Mouse (Mus musculus): Measurements from ENCODE around the gene Psma3. TPM values are rescaled to one million over a fixed set of nuclear protein-coding genes. Genes with fewer than 3 reads are reported as not detected.

Gene Psma3
- polyA plus RNA-seq, 1 experiment: 270 TPM

DNA sequence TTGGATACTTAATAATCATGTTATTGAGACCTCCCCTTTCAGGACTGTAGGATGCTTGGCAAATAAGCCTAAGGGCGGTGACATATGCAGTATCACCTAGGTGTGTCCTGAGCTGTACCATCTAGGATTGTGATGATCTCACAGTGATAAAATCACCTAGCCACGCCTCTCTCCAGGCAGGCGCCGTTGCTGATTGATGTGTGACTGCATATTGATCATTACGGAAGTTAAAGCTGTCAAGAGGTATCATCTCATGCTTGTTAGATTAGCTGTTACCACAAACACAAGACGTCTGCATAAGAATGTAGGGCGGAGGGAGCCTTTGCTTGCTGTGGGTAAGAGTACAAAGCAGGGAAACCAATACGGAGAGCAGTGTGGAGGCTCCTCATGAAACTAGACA, 55.8 kb downstream of the Psma3 start:
- Histone ChIP-seq H3K36me3 (ENCODE audit: control insufficient read depth, insufficient read depth) (peaks cover 22% of the 10 kb centered on the region), H3ac (ENCODE audit: control insufficient read depth, insufficient read length, low read depth) (no peak overlapping the region), H3K27me3 (ENCODE audit: control insufficient read depth, insufficient read depth, insufficient read length) (no peaks in the 10 kb centered on the region), H3K79me2 (ENCODE audit: control insufficient read depth, insufficient read depth) (no peaks in the 10 kb centered on the region), H3K4me3 (ENCODE audit: insufficient read depth, poor library complexity, severe bottlenecking) (no peak overlapping the region), H3K79me3 (ENCODE audit: low read depth) (peaks cover 2% of the 10 kb centered on the region)
- TF ChIP-seq MYOG (IDR thresholded peaks at IDR 0.05; ENCODE audit: control insufficient read depth, extremely low read depth, insufficient read length): no peak
- no peak for TF ChIP-seq MAX (IDR thresholded peaks at IDR 0.05)

DNA sequence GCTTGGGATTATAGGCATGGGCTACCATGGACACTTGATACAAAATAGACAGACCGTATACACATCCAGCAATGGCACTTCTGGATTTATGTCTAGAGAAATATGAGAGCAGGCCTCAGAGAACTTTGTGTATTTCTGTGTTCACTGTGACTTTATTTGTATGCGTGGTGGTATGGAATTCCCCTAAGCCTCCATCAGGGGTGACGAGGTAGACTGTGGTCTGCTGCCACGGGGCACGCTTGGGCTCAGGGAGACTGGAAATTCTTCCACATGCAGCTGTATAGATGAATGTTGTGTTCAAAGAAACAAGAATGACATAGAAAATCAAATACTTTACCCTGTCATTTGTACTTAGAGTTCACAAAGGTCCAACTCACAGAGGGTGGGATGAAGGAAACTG, 56.3 kb downstream of the Psma3 start:
- TF ChIP-seq MYOG (IDR thresholded peaks at IDR 0.05; ENCODE audit: control insufficient read depth, extremely low read depth, insufficient read length) (no peak), CTCF (IDR thresholded peaks at IDR 0.05; ENCODE audit: control insufficient read depth, insufficient read depth, insufficient read length) (no peak), CEBPB (IDR thresholded peaks at IDR 0.05; ENCODE audit: low read depth) (no peak), USF1 (IDR thresholded peaks at IDR 0.05; ENCODE audit: low read depth) (no peak), FOSL1 (IDR thresholded peaks at IDR 0.05; ENCODE audit: insufficient read depth, low read length, poor library complexity, severe bottlenecking) (no peak), MYOD1 (IDR thresholded peaks at IDR 0.05; ENCODE audit: control insufficient read depth, insufficient read length, low read depth) (no peak), MAX (IDR thresholded peaks at IDR 0.05) (no peak)
- peaks cover 17% of the 10 kb centered on the region for H3K36me3 ChIP-seq (ENCODE audit: control insufficient read depth, insufficient read depth)
- H3K79me3 ChIP-seq (ENCODE audit: low read depth): peaks cover 3% of the 10 kb centered on the region
- H3K79me2 ChIP-seq (ENCODE audit: control insufficient read depth, insufficient read depth): no peaks in the 10 kb centered on the region
- no peak overlapping the region for H3ac ChIP-seq (ENCODE audit: control insufficient read depth, insufficient read length, low read depth)
- H3K4me3 ChIP-seq (ENCODE audit: insufficient read depth, poor library complexity, severe bottlenecking): no peak overlapping the region
- no peaks in the 10 kb centered on the region for H3K27me3 ChIP-seq (ENCODE audit: control insufficient read depth, insufficient read depth, insufficient read length)

GRCm38 (mm10) chr12:71035826-71036225, 61.4 kb downstream of the Psma3 start:
- Histone ChIP-seq H3K4me3 (ENCODE audit: insufficient read depth, poor library complexity, severe bottlenecking) (no peak overlapping the region), H3K79me2 (ENCODE audit: control insufficient read depth, insufficient read depth) (no peaks in the 10 kb centered on the region), H3K36me3 (ENCODE audit: control insufficient read depth, insufficient read depth) (peaks cover 26% of the 10 kb centered on the region), H3K79me3 (ENCODE audit: low read depth) (peaks cover 3% of the 10 kb centered on the region), H3K27me3 (ENCODE audit: control insufficient read depth, insufficient read depth, insufficient read length) (no peaks in the 10 kb centered on the region), H3ac (ENCODE audit: control insufficient read depth, insufficient read length, low read depth) (no peak overlapping the region)
- TF ChIP-seq MYOD1 (IDR thresholded peaks at IDR 0.05; ENCODE audit: control insufficient read depth, insufficient read length, low read depth): no peak
- TF ChIP-seq CTCF (IDR thresholded peaks at IDR 0.05; ENCODE audit: control insufficient read depth, insufficient read depth, insufficient read length): no peak
- no peak for TF ChIP-seq MAX (IDR thresholded peaks at IDR 0.05)
- TF ChIP-seq USF1 (IDR thresholded peaks at IDR 0.05; ENCODE audit: low read depth): no peak
- TF ChIP-seq FOSL1 (IDR thresholded peaks at IDR 0.05; ENCODE audit: insufficient read depth, low read length, poor library complexity, severe bottlenecking): no peak
- TF ChIP-seq MYOG (IDR thresholded peaks at IDR 0.05; ENCODE audit: control insufficient read depth, extremely low read depth, insufficient read length): no peak
- no peak for TF ChIP-seq CEBPB (IDR thresholded peaks at IDR 0.05; ENCODE audit: low read depth)

DNA sequence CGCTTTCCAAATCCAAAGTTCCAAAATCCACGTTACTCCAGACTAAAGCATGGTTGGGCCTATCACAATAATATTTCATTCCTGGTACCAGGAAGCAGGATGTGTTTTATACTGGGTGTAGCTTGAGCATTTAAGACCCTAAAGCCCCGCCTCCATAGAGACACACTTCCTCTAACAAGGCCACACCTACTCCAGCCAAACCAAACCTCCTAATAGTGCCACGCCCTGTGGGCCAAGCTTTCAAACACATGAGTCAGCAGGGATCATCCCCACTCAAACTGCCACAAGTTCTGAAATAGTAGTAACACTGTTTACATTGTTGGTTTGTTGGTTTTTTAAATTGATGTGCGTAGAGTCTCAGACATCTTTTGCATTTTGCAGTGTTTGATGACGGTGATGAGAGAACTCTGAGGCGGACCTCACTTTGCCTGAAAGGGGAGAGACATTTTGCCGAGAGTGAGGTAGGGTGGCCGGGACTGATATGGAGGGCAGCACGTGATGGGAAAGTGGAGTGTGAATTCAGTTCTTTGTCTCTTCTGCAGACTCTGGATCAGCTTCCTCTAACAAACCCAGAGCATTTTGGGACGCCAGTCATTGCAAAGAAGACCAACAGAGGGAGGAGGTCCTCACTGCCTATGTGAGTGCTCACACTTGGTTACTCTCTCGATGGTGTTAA, 62.4 kb downstream of the Psma3 start:
- H3ac ChIP-seq (ENCODE audit: control insufficient read depth, insufficient read length, low read depth): no peak overlapping the region
- no peak overlapping the region for H3K4me3 ChIP-seq (ENCODE audit: insufficient read depth, poor library complexity, severe bottlenecking)
- TF ChIP-seq CEBPB (IDR thresholded peaks at IDR 0.05; ENCODE audit: low read depth): no peak
- no peak for TF ChIP-seq CTCF (IDR thresholded peaks at IDR 0.05; ENCODE audit: control insufficient read depth, insufficient read depth, insufficient read length)
- TF ChIP-seq USF1 (IDR thresholded peaks at IDR 0.05; ENCODE audit: low read depth): no peak
- no peak for TF ChIP-seq FOSL1 (IDR thresholded peaks at IDR 0.05; ENCODE audit: insufficient read depth, low read length, poor library complexity, severe bottlenecking)
- no peak for TF ChIP-seq MYOG (IDR thresholded peaks at IDR 0.05; ENCODE audit: control insufficient read depth, extremely low read depth, insufficient read length)
- TF ChIP-seq MYOD1 (IDR thresholded peaks at IDR 0.05; ENCODE audit: control insufficient read depth, insufficient read length, low read depth): no peak
- TF ChIP-seq MAX (IDR thresholded peaks at IDR 0.05): no peak
- H3K27me3 ChIP-seq (ENCODE audit: control insufficient read depth, insufficient read depth, insufficient read length): no peaks in the 10 kb centered on the region
- no peaks in the 10 kb centered on the region for H3K79me2 ChIP-seq (ENCODE audit: control insufficient read depth, insufficient read depth)
- H3K36me3 ChIP-seq (ENCODE audit: control insufficient read depth, insufficient read depth): peaks cover 31% of the 10 kb centered on the region
- H3K79me3 ChIP-seq (ENCODE audit: low read depth): peaks cover 3% of the 10 kb centered on the region

GRCm38 (mm10) chr12:71040462-71040861, 66.0 kb downstream of the Psma3 start:
- Histone ChIP-seq H3K79me2 (ENCODE audit: control insufficient read depth, insufficient read depth) (no peaks in the 10 kb centered on the region), H3K79me3 (ENCODE audit: low read depth) (no peaks in the 10 kb centered on the region), H3K36me3 (ENCODE audit: control insufficient read depth, insufficient read depth) (peaks cover 42% of the 10 kb centered on the region), H3ac (ENCODE audit: control insufficient read depth, insufficient read length, low read depth) (no peak overlapping the region), H3K27me3 (ENCODE audit: control insufficient read depth, insufficient read depth, insufficient read length) (no peaks in the 10 kb centered on the region), H3K4me3 (ENCODE audit: insufficient read depth, poor library complexity, severe bottlenecking) (no peak overlapping the region)
- TF ChIP-seq CEBPB (IDR thresholded peaks at IDR 0.05; ENCODE audit: low read depth) (no peak), FOSL1 (IDR thresholded peaks at IDR 0.05; ENCODE audit: insufficient read depth, low read length, poor library complexity, severe bottlenecking) (no peak), USF1 (IDR thresholded peaks at IDR 0.05; ENCODE audit: low read depth) (no peak), MAX (IDR thresholded peaks at IDR 0.05) (no peak), MYOG (IDR thresholded peaks at IDR 0.05; ENCODE audit: control insufficient read depth, extremely low read depth, insufficient read length) (no peak), MYOD1 (IDR thresholded peaks at IDR 0.05; ENCODE audit: control insufficient read depth, insufficient read length, low read depth) (no peak), CTCF (IDR thresholded peaks at IDR 0.05; ENCODE audit: control insufficient read depth, insufficient read depth, insufficient read length) (no peak)

GRCm38 (mm10) chr12:71042451-71042850, 68.0 kb downstream of the Psma3 start:
- Histone ChIP-seq H3K36me3 (ENCODE audit: control insufficient read depth, insufficient read depth) (peaks cover 49% of the 10 kb centered on the region), H3K79me3 (ENCODE audit: low read depth) (no peaks in the 10 kb centered on the region), H3K79me2 (ENCODE audit: control insufficient read depth, insufficient read depth) (no peaks in the 10 kb centered on the region), H3ac (ENCODE audit: control insufficient read depth, insufficient read length, low read depth) (no peak overlapping the region), H3K4me3 (ENCODE audit: insufficient read depth, poor library complexity, severe bottlenecking) (no peak overlapping the region), H3K27me3 (ENCODE audit: control insufficient read depth, insufficient read depth, insufficient read length) (no peaks in the 10 kb centered on the region)
- TF ChIP-seq FOSL1 (IDR thresholded peaks at IDR 0.05; ENCODE audit: insufficient read depth, low read length, poor library complexity, severe bottlenecking) (no peak), CEBPB (IDR thresholded peaks at IDR 0.05; ENCODE audit: low read depth) (no peak)
